Mouse (Mus musculus): ENCODE measurements around the gene Slc30a4.

The Slc30a4 gene

GRCm38 (mm10) chr2:122702181-122703036 lies at the start of gene Slc30a4:
Gene Slc30a4, minus strand, starts transcription at chr2:122702663.
- DNase-seq (ENCODE audit: inconsistent ontology term) = peak; percentile 92

GRCm38 (mm10) chr2:122746461-122746860 lies 44.0 kb upstream of the Slc30a4 start:
- DNase-seq (ENCODE audit: inconsistent ontology term) = no peak

DNA sequence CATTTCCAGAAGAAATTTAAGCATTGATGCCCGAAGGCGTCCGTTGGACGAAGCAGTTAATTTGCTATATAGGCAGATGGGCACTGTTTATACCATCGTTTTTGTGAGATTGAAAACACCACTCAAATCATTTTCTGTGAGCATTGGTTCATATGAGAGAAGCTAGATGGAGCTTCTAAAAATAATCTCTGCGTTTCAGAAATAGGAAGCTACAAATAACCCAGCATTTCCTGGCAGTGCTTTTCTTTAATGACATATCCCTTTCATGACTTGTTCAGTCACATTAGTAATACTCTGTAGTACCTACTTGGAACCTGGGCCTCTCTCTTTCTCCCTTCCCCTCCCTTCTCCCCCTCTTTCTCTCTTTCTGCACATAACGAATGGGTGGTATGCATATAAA lies 36.6 kb upstream of the Slc30a4 start:
- DNase-seq (ENCODE audit: inconsistent ontology term) = no peak

DNA sequence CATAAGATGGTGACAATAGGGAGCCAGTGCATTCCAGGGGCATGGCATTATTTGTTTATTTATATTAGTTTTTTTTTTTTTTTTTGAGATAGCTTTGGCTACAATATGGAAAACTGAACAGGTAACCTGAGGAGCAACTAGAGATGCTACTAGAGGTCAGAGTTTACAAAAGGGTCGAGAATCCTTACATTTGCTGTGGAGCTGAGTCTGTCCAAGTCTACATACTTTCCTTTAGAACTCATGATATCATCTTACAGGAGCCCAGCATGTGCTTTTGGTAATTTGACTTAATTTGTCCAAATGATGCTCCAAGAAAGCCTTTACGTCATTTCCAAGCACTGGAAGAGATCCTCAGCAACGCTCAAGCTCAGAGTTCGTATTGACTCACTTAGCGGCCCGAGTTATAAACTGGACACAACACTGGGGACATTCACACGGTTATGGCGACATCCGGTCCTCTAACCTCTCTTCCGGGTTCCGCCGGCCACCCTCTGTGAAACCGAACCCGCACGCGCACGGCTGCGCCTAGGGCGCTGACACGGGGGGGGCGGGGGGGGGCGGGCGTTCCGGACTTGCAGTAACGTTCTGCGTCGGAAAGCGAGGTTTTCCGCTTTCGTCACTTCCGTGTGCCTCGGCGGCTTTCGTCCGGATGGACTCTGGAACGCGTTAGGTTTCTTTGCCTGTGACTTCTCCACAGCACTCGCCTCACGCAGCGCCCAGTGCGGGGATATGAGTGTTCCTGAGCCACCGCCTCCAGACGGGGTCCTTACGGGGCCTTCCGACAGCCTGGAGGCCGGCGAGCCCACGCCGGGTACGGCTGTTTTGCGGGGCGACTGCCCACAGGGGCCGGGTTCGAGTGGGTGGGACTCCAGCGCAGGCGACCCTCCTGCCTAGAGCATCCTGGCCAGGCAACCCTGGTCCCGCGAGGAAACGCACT lies 35.7 kb upstream of the Slc30a4 start, which contains the start of gene Bloc1s6:
TSS of gene Bloc1s6 (plus strand) at position 610 of the 937 bp plus-strand sequence.
- DNase-seq (ENCODE audit: inconsistent ontology term) = peak; percentile 88

DNA sequence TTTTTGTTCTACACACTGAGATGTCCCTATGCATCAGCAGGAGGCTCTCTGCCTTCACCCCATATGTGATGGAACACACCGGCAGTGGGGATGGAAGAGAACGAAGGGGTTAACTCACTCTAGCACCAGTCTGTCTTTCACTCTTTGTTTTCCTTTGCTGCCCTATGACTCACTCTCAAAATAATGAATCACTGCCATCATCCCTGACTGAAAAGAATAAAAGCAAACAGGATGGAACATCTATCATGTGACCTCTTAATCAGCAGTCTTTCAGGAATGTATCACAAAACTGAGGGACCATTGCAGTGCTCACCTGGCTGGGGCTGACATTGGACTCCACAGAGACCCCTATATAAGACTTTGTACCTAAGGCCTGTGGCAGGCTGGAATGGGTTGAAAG lies 29.0 kb upstream of the Slc30a4 start:
- DNase-seq (ENCODE audit: inconsistent ontology term) = peak; percentile 91

GRCm38 (mm10) chr2:122725604-122726003 lies 23.1 kb upstream of the Slc30a4 start:
- DNase-seq (ENCODE audit: inconsistent ontology term) = no peak

GRCm38 (mm10) chr2:122720564-122720963 lies 18.1 kb upstream of the Slc30a4 start:
- no peak for DNase-seq (ENCODE audit: inconsistent ontology term)

DNA sequence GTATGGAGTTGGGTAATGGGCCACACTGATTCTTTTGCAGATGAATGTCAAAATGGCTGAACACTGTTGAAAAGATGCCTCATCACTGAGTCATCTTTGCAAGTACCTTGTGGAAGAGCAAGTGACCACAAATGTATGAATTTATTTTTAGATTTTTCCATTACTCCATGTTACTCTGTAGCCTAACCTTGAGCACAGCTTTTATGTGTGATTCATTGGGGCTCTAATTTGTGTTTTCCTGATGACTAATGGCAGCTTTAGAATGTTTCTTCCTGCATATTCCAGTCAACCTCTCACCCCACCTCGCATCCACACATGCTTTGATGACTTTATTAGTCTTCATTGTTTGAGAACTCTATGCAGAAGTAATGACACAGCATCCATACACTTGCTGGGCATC lies 16.8 kb upstream of the Slc30a4 start:
- peak; percentile 85 for DNase-seq (ENCODE audit: inconsistent ontology term)

DNA sequence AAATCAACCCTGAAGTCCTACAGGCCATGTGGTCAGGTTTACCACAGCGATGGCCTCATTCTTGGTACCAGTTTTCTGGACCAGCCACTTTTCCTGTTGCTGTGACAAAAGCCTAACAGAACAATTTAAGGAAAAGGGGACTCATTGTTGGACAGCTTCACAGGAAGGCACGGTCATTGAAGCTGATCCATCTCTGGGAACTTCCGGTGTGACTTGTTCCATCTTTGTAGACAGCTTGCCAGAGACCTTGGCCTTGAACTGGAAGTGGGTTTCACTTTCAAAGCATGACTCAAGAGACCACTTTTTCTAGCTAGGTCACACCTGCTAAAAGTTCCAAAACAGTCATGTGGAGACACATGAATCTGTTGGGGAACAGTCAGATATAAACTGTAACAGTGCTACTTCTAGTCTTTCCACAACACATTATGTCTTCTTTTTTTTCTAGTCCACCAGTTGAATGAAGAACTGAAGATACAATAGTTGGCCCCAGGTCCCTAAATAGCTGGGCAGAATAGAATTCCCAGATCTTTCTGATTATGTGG lies 13.9 kb upstream of the Slc30a4 start:
- DNase-seq (ENCODE audit: inconsistent ontology term) = peak; percentile 76

GRCm38 (mm10) chr2:122715148-122715692 lies 12.8 kb upstream of the Slc30a4 start:
- no peak for DNase-seq (ENCODE audit: inconsistent ontology term)

DNA sequence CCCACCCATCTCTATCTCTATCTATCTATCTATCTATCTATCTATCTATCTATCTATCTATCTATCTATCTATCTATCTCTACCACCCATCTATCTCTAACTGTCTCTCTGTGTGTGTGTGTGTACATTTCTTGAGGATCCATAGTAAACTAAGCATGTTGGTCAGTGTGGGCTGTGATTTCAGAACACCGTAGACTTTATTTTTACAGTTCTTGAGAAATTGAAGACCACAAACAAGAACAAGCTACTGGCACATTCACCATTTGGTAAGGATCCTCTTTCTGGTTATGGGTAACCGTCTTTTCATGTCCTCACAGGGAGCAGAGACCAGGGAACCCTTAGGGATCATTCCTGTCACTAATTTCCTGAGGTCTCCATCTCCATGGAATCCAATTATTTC lies 10.4 kb upstream of the Slc30a4 start:
- DNase-seq (ENCODE audit: inconsistent ontology term) = no peak

- no peak for DNase-seq (ENCODE audit: inconsistent ontology term)
Measured at GRCm38 (mm10) chr2:122711911-122712310, 9.4 kb upstream of the Slc30a4 start.

- no peak for DNase-seq (ENCODE audit: inconsistent ontology term)
Measured at GRCm38 (mm10) chr2:122709156-122709555, 6.7 kb upstream of the Slc30a4 start.

- no peak for DNase-seq (ENCODE audit: inconsistent ontology term)
Measured at GRCm38 (mm10) chr2:122708080-122708479, 5.6 kb upstream of the Slc30a4 start.

GRCm38 (mm10) chr2:122704572-122704971 lies 2.1 kb upstream of the Slc30a4 start:
- peak; percentile 58 for DNase-seq (ENCODE audit: inconsistent ontology term)

DNA sequence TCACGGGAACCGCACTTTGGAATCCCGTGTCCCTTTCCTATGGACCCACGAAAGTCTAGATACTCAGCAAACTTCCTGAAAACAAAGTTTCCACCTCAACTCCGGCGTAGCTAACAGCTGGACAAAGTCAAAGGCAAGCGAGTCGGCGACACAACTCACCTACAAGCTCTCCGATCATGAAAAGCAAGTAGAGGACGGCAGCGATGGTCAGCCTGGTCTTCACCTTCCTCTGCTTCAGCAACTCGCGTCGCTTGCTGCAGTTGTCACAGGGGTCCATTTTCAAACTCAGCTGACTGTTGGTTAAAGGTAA lies 637 bp downstream of the Slc30a4 start:
- no peak for DNase-seq (ENCODE audit: inconsistent ontology term)

- DNase-seq (ENCODE audit: inconsistent ontology term) = no peak
Measured at GRCm38 (mm10) chr2:122701012-122701411, 1.5 kb downstream of the Slc30a4 start.

DNA sequence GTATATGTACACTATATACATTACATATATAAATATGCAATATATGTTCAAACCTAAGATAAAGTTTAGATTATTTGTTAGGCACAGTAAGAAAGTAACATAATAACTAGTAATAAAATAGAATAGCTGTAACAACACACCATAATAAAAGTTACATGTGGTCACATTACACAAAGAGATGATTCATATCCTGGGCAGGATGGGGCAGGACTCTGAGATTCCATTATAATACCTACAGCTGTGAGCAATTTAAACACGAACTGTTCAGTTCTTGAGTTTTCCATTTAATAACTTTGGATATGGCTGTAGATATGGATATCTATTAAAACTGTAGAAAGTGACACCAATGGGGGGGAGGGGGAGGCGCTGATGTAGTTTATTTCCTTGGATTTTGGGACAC lies 4.9 kb downstream of the Slc30a4 start:
- DNase-seq (ENCODE audit: inconsistent ontology term) = no peak

DNA sequence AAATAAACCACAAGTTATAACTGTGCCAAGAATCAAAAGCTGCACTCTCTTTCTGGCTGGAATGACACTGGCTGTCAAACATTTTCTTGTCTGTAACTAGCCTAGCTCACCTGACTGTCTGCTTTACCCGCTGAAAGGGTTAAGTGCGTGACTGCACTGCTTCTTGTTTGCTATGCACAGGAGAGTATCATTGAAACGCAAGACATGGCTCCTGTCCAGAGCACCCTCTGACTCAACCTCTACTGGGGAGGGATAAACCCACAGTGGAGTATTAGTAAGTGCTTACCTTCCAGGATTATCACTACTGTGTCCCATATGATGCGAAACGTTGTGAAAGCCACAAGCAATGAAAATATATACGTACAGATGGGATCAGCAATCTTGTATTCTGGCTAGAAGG lies 15.8 kb downstream of the Slc30a4 start:
- DNase-seq (ENCODE audit: inconsistent ontology term) = no peak

DNA sequence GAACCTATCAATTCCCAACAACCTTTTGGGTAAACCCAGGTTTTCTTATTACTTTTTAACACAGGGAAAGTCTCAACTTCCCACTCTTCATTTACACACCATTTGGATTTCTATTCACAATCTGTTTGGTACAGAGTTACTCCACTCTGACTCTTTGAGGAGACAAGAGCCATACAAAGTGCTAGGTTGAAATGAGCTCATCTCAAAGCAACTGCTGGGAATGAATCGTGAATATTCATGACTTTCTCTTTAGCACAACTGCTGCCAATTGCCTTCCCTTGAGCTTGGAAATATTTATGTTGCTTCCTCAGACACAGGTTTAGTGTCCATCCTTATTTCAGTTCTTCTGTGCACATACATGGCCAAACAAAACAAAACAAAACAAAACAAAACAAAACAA lies 18.8 kb downstream of the Slc30a4 start:
- no peak for DNase-seq (ENCODE audit: inconsistent ontology term)

DNA sequence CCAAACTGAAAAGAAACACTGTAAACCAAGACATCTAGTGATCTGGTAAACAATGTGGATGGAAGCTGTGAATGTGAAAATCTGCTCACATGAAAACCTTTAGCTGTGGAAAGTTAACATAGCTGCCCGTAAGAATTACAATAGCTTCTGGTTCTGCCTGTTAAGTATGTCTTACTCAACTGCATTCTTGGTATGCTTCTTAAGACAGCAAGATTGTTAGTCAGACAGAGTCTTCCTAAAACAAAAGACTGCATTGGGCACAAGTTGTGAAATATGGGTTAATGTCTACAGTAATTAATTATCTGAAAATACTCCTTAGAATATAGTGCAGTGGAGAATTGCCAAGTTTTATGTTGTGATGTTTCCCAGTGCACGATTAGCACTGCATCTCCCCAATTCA lies 19.9 kb downstream of the Slc30a4 start:
- DNase-seq (ENCODE audit: inconsistent ontology term) = no peak
